Mouse (Mus musculus) megakaryocyte progenitor cell, adult 5-6 weeks (primary cell): ENCODE results near the gene Shf. TPM values are rescaled to one million over a fixed set of nuclear protein-coding genes. Genes with fewer than 3 reads are reported as not detected.
A peak's percentile ranks its signal among the peaks of the same experiment; 100 is the strongest.

ENCODE experiments used
- ATAC-seq: replicated peaks from 2 replicates; pipeline ENCODE4 v1.8.0; 2016; ENCODE audit warnings: mild to moderate bottlenecking, moderate TSS enrichment, inconsistent platforms; ENCODE audit not compliant: poor library complexity
- total RNA-seq, 2 experiments: library from RNA; stranded (forward) in 1 of 2; stranded (reverse) in 1 of 2; fragments of 157-497, 149-512 nt in 1 of 2; fragments of 200-1000 nt in 1 of 2; gene quantifications; 2 replicates each; pipeline versions ENCODE4 v1.2.3 to v1.2.4; 2015 to 2017

Gene Shf
- total RNA-seq, 2 experiments from 2014 or later: 2.1 to 3.7 TPM

- no peak for ATAC-seq
Measured at GRCm38 (mm10) chr2:122370101-122370750, 1.3 kb upstream of the Shf start.

DNA sequence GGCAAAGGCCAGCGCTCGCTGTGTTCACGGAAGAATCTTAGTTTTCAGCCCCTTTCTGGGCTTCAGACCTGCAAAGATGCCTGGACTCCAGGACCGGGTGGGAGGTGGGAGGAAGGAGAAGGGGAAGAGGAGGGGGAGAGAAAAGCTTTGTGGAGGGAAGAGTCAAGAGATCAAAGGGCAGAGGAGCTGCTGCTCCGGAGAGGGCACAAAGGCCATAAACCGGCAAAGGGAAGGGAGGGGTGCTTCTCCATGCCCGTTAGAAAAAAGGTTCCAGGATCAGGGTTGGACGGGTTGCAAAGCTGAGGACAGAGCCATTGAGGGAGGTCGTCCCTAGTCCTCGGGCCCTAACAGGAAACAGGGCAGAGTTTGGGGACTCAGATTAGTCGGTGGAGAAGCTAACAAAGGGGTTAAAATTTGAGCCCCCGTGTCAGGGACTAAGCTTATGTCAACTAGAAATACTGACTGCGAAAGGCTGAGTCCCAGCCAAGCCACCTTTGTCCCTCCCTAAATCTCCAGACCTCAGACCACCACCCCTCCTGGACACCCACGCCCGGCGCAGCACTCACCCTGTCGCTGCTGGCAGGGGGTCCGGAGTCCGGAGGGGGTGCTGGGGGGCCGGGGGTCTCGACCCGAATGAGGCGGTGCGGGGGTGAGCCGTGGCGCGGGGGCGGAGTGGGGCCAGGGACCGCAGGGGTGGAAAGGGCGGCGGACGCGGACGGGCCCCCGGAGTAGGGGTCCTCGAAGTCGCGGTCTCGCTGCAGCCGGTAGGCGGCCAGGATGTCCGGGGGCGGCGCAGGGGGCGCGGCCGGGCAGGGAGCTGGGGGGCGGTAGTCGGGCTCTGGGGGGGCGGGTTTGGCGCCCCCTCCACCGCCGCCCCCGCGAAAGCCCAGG lies 636 bp downstream of the Shf start:
- ATAC-seq: no peak

DNA sequence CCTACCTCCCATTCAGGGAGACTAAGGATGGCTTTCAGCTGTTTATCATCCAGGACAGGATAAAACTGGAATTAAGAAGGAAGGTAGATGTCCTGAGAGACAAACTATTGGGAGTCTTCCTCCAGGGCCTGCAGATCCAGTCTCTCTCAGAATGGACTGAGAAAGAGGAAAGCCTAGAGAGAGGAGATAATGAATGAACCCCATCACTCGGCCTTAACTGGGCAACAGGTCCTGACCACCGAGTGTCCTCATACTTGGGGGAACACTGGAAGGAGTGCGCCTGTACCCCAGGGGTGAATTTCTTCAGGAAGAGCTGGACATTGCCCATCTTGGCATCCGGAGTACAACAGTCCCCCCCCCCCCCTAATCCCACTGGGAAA lies 1.3 kb downstream of the Shf start:
- ATAC-seq: no peak

DNA sequence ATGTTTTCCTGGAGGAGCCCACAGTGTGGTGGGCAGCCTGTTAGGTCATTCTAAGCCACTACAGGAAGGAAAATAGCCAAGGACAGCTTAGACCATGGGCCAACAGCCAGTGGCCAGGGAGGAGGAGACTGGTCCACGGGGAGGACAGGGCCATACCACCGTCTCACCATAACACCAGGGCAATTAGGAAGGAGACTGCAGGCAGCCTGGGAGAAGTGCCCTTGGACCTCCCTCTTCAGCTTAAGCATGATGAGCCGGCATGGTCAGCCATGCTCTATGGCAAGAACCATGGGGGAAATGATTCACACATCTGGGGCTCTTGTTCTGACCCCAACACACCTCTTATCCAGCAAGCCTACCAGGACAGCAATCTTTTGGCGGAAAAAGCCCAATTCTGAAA lies 1.8 kb downstream of the Shf start:
- ATAC-seq: no peak

- ATAC-seq: no peak
Measured at GRCm38 (mm10) chr2:122366706-122367105, 2.3 kb downstream of the Shf start.

- no peak for ATAC-seq
Measured at GRCm38 (mm10) chr2:122366039-122366438, 2.9 kb downstream of the Shf start.

DNA sequence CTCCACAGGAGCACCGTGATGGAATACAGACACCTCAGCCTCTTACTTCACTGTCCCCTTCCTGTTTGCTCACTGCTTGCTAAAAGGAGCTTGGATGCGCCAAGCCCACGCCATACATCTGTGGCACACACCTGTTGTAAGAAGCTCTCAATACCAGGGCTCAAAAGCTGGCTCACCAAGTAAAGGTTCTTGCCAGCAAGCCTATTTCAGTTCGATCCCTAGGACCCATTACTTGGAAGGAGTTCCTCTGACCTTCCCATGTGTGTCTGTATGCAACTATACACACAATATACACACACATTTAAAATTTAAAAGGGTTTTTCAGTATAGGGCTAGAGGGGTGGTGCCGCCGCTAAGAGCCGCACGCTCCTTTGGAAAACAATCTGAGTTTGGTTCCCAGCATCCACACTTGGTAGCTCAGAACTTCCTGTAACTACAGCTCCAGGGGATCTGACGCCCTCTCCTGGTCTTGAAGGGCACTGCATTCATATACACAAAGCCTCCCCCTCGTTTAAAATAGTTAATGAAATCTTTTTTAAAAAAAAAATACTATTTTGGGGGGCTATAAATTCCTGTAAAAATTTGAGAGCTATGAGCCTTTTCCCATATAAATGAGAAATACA lies 3.6 kb downstream of the Shf start:
- no peak for ATAC-seq

DNA sequence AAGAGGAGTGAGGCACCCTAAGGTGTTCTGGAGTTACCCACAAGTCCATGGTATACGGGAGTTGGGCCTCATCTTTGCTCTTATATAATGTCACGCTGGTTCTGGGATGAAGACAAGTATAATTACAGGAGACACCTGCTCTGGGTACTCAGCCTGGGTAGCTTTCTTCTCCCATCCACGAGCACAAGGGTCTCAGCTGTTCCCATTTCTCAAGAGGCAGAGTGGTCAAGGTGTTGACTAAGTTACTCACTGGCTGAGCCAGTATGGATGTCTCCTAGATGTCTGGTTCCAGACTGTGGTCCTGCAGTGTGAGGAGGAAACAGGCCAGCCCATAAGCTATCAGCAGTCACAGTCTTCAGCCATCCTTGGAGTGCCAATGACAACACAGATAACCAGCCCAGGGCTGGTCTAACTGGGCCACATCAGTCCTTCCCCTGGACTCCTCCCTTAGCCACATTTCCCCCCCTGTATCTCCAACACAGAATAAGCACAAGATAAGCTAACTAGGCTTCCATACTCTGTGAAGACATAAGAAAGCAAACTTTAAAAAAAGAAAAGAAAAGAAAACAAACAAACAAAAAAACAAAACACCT lies 4.5 kb downstream of the Shf start:
- peak; percentile 62 for ATAC-seq

DNA sequence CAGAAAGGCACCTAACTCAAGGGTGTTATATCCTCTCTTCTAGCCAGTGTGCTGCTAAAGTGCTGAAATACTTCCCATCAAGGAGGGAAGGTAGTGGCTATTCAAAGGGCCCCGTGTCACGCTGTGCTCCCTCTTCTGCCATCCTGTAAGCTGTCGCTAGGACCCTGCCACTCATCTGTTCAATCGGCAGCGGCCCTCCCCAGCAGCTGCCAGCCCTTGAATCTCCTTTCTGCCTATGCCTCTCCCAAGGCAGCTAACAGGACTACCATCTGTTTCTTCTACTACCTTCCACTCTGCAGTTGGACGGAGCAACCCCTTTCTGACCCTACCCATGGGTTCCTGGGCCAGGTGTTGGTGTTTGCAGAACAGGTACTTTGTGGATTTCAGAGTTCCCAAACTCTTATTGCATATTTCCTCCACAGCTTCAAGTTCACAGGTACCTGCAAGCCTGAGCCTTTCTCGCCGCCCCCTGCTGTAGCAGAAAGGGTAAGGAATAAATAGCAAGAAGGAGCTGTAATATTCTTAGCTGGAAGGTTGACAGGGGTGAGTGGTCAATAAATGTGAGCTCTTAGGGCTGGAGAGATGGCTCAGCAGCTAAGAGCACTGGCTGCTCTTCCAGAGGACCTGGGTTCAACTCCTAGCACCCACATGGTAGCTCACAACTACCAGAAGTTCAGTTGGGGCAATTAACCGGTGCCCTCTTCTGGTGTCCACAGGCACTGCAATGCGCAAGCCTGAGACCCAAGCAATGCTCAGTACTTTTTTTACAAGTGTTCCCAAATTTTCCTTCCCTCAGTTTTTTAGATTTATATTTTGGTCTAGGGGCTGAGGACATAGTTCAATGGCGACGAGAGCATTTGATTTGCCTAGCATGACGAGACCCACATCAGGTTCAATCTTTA lies 6.1 kb downstream of the Shf start:
- no peak for ATAC-seq

DNA sequence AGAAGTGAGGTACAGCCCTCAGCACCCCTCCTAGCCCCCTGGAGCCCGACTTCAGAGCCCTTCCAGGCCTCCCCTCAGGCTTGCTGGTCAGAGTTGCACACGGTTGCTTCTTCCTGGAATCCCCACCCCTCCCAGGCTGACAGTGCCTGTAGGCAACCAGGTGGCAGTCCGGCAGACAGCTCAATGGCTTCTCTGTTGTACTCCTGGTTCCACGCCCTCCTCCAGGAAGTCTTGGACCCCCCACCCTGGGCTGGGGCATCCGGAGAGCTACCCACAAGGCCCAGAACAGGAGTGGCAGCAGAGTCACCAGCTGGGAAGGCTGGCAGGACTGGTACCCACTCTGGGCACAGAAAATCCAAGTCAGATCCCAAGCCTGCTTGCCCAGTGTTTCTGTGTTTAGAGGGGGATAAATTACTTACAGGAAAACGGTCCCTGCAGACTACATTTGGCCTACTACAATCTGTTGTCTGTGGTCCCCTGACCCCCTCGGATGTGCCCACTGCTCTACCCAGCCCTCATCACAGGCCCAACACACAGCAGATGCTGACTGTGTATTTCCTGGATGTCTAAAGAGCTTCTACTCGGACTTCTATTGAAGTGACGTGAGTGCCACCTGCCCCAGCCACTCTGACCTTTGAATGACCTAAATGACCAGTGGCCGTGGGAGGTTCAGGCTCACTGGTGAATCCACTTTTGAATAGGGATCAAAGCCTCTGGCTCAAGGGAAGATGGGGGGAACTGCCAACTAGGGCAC lies 6.9 kb downstream of the Shf start:
- no peak for ATAC-seq

- ATAC-seq: no peak
Measured at GRCm38 (mm10) chr2:122361181-122361580, 7.8 kb downstream of the Shf start.

- ATAC-seq: no peak
Measured at GRCm38 (mm10) chr2:122360310-122360709, 8.7 kb downstream of the Shf start.

DNA sequence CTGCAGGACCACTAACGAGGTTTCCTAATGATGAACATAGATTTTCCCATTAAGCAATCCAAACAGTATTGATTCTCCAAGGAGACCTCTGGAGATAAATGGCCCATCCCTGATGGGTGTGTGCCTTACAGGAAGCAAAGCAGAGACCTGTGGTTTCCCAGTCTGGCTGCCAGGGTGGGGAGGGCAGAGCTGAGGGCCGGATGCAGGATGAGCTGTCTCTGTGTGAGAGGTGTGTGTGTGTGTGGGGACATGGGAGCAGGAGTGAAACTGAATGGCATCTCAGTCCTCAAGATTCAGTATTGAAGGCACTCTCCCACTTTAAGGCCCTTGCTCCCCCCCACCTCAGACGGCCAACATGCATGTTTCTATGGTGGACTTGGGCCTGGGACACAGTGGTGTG lies 12.8 kb downstream of the Shf start:
- no peak for ATAC-seq

- ATAC-seq: no peak
Measured at GRCm38 (mm10) chr2:122355389-122355788, 13.6 kb downstream of the Shf start.

DNA sequence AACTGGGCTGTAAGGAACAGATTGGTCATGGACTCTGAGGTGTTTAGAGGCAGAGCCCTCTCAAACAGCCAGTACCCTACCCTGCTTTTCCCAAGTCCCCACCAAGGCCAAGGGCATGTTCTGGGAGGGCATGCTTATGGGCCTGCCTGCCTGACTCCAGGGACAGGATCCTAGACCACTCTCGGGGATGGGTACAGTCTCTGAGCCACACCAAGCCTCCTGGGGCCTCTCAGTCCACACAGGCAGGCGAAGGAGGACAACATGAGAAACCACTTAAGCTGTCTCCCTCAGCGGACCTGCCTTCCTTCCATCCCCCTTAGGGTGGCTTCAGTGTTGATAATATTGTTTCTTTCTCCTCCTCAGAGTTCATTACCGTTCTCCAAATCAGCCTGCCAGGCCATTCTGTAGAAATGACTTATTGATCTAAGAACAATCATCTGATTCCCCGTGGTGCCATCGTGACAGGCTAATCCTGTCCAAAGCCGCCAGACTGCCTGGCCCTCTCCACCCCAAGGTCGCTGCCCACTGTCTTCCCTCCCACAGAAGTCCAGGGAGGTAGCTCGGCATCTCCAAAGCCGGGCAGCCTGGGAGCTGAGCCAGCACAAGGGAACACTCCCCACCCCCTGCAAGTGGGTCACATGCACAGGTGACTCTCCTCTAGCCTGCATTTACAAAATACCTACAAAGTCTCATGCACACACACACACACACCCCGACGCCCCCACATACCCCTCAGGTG lies 14.6 kb downstream of the Shf start:
- ATAC-seq: no peak

GRCm38 (mm10) chr2:122353765-122354164 lies 15.2 kb downstream of the Shf start:
- no peak for ATAC-seq

DNA sequence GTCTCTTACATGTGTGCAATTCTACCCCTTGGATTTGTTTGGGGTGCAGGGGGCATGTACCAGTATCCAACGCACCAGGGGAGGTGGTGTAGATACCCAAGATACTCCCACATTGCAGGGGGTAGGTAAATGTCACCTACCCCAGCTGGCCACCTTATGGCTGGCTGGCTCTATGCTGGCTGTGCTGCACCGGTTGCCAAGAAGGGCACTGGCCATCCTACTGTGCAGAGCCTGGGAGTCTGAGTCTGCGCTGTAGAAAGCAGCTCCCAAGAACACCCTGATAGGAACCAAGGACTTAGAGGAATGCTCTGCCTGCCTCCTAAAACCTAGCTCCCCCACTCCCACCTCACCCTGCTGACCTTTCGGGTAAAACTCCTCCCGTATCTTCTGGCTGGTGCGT lies 16.0 kb downstream of the Shf start:
- ATAC-seq: no peak

- no peak for ATAC-seq
Measured at GRCm38 (mm10) chr2:122351931-122352329, 17.0 kb downstream of the Shf start.
